In the genomic region with DNA sequence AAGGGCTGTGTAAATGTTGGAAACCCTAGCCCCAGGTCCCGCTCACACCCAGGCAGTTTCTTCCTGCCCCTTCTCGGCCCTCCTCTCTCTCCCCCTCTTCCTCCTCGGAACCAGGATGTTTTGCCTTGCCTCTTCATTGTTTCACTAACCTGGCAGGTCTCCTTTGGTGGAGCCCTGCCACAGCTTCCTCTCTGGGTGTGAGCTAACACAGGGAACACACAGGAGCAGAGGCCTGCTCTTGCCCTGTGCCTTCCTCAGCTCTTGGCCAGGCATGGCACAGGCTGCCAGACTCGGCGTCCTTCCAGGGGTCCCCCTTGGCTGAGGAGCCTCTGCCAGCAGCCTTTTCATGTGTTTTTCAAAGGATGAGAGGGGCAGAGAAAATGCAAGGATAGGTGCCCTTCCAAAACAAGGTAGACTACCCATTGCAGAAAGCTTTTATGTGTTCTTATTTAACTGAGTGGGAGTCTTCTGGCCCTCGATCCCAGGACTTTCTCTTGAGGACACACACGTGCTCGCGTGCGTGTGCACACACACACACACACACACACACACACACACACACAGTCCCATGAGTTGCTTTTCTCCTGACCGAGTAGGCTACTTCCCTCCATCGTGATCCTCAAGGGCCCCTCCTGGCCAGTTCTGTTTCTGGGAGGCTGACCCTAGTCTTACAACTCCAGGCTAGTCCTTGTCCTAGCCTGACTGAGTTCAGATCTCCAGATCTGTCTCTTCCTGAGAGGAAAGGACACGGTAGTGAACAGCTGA, we compare ENCODE assay signal across 7 mouse cellular contexts. TPM values are rescaled to one million over a fixed set of nuclear protein-coding genes. Genes with fewer than 3 reads are reported as not detected.
DNase-seq lines count a peak whose midpoint lies in the region; ATAC-seq and TF ChIP-seq lines count a peak whose summit lies in the region.

No protein-coding gene starts in this region.

- 73% methylated on average over 13 of the region's 13 CpGs for WGBS in forebrain, embryonic 12.5 days
- WGBS in hindbrain, embryonic 12.5 days, result 71% methylated on average over 13 of the region's 13 CpGs
- WGBS in lung, embryonic 14.5 days, result 61% methylated on average over 13 of the region's 13 CpGs
- 63% methylated on average over 13 of the region's 13 CpGs for WGBS in stomach, embryonic 16.5 days

- ATAC-seq in forebrain, embryonic 12.5 days (ENCODE audit: low FRiP score), result no peak
- ATAC-seq in hindbrain, embryonic 12.5 days (ENCODE audit: low FRiP score), result no peak
- ATAC-seq in lung, embryonic 14.5 days (ENCODE audit: insufficient read depth), result peak; percentile 30; the same call in 1 of the 2 replicates
- ATAC-seq in stomach, embryonic 16.5 days (ENCODE audit: insufficient read depth, low FRiP score), result 0 out of 2 replicates have a peak, but pooled peaks have one; percentile 50

- no peak for DNase-seq in testis, postnatal 10 days (ENCODE audit: low spot score)
- peak; percentile 35 for DNase-seq in lung, embryonic 14.5 days
- no peak for DNase-seq in MN1 (ENCODE audit: low spot score)

- H3K9ac ChIP-seq in forebrain, embryonic 12.5 days, result peak overlapping the region; percentile 21; the same call in 1 of the 2 replicates
- H3K9ac ChIP-seq in hindbrain, embryonic 12.5 days, result peak overlapping the region; percentile 45; the same call in 1 of the 2 replicates
- no peak overlapping the region for H3K9ac ChIP-seq in lung, embryonic 14.5 days
- peak overlapping the region; percentile 40; the same call in 1 of the 2 replicates for H3K9ac ChIP-seq in stomach, embryonic 16.5 days (ENCODE audit: low read length)

- H3K4me1 ChIP-seq in testis, adult 2 months (ENCODE audit: control insufficient read depth, insufficient read depth, low read length), result peaks cover 3% of the 10 kb centered on the region; the same call in 1 of the 2 replicates
- peaks cover 80% of the 10 kb centered on the region for H3K4me1 ChIP-seq in forebrain, embryonic 12.5 days
- peaks cover 41% of the 10 kb centered on the region for H3K4me1 ChIP-seq in hindbrain, embryonic 12.5 days
- H3K4me1 ChIP-seq in lung, embryonic 14.5 days (ENCODE audit: insufficient read depth), result peaks cover 10% of the 10 kb centered on the region
- peaks cover 30% of the 10 kb centered on the region for H3K4me1 ChIP-seq in stomach, embryonic 16.5 days (ENCODE audit: control insufficient read depth, insufficient read depth, low read length)

- H3K27me3 ChIP-seq in testis, adult 2 months (ENCODE audit: control insufficient read depth, insufficient read depth, low read length), result no peaks in the 10 kb centered on the region
- no peaks in the 10 kb centered on the region for H3K27me3 ChIP-seq in forebrain, embryonic 12.5 days
- H3K27me3 ChIP-seq in hindbrain, embryonic 12.5 days, result no peaks in the 10 kb centered on the region
- H3K27me3 ChIP-seq in lung, embryonic 14.5 days (ENCODE audit: insufficient read depth, low read length), result no peaks in the 10 kb centered on the region
- no peaks in the 10 kb centered on the region for H3K27me3 ChIP-seq in stomach, embryonic 16.5 days (ENCODE audit: control insufficient read depth, insufficient read depth, low read length)

- no peak for TF ChIP-seq POLR2A in testis, adult 2 months (IDR thresholded peaks at IDR 0.05; ENCODE audit: control insufficient read depth, low read depth, low read length)

- no peaks in the 10 kb centered on the region for H3K36me3 ChIP-seq in testis, adult 2 months (ENCODE audit: control insufficient read depth, insufficient read depth, low read length)
- H3K36me3 ChIP-seq in forebrain, embryonic 12.5 days (replicated peaks), result peaks cover 9% of the 10 kb centered on the region; the same call in 1 of the 2 replicates
- H3K36me3 ChIP-seq in hindbrain, embryonic 12.5 days, result no peaks in the 10 kb centered on the region
- no peaks in the 10 kb centered on the region for H3K36me3 ChIP-seq in lung, embryonic 14.5 days (ENCODE audit: insufficient read depth)
- H3K36me3 ChIP-seq in stomach, embryonic 16.5 days (ENCODE audit: control insufficient read depth, insufficient read depth, low read length), result no peaks in the 10 kb centered on the region

- peak overlapping the region; percentile 11 for H3K27ac ChIP-seq in testis, adult 2 months (ENCODE audit: control insufficient read depth, insufficient read depth, low read depth, low read length)
- peak overlapping the region; percentile 65 for H3K27ac ChIP-seq in forebrain, embryonic 12.5 days
- peak overlapping the region; percentile 62; the same call in 1 of the 2 replicates for H3K27ac ChIP-seq in hindbrain, embryonic 12.5 days
- H3K27ac ChIP-seq in lung, embryonic 14.5 days (ENCODE audit: low read depth), result peak overlapping the region; percentile 31; the same call in 1 of the 2 replicates
- peak overlapping the region; percentile 56 for H3K27ac ChIP-seq in stomach, embryonic 16.5 days (ENCODE audit: low read length)

- no peak overlapping the region for H3K4me2 ChIP-seq in forebrain, embryonic 12.5 days
- no peak overlapping the region for H3K4me2 ChIP-seq in hindbrain, embryonic 12.5 days (replicated peaks)
- no peak overlapping the region for H3K4me2 ChIP-seq in lung, embryonic 14.5 days
- H3K4me2 ChIP-seq in stomach, embryonic 16.5 days (ENCODE audit: low read depth, low read length), result no peak overlapping the region

- H3K9me3 ChIP-seq in forebrain, embryonic 12.5 days, result no peaks in the 10 kb centered on the region
- H3K9me3 ChIP-seq in hindbrain, embryonic 12.5 days (replicated peaks), result no peaks in the 10 kb centered on the region
- H3K9me3 ChIP-seq in lung, embryonic 14.5 days (ENCODE audit: low read depth, low read length), result no peaks in the 10 kb centered on the region
- no peaks in the 10 kb centered on the region for H3K9me3 ChIP-seq in stomach, embryonic 16.5 days (replicated peaks; ENCODE audit: control insufficient read depth, low read length)

- H3K4me3 ChIP-seq in testis, adult 2 months (ENCODE audit: control insufficient read depth, low read depth, low read length), result no peak overlapping the region
- no peak overlapping the region for H3K4me3 ChIP-seq in forebrain, embryonic 12.5 days (replicated peaks)
- no peak overlapping the region for H3K4me3 ChIP-seq in hindbrain, embryonic 12.5 days
- no peak overlapping the region for H3K4me3 ChIP-seq in lung, embryonic 14.5 days (ENCODE audit: low read depth, low read length)
- H3K4me3 ChIP-seq in stomach, embryonic 16.5 days (replicated peaks; ENCODE audit: low read length), result no peak overlapping the region

- no peak for TF ChIP-seq CTCF in testis, adult 2 months (IDR thresholded peaks at IDR 0.05; ENCODE audit: control insufficient read depth, insufficient read depth, insufficient replicate concordance, low read depth, low read length)
- no peak for TF ChIP-seq CTCF in lung, embryonic 14.5 days (IDR thresholded peaks at IDR 0.05; ENCODE audit: low read depth)

RNA-seq across cellular contexts. Expression of gene Heg1, which starts 12.8 kb away (rescaled TPM):
- 11.9 and 12.9 TPM in 2 replicates for polyA plus RNA-seq in testis, adult 2 months (2012; rRNA removed)
- 36.5 and 37.7 TPM in 2 replicates for polyA plus RNA-seq in forebrain, embryonic 12.5 days (2016; fragmentation: Nextera tagmentation; extraction: Ambion mirVana)
- 21.3 and 22.9 TPM in 2 replicates for polyA plus RNA-seq in hindbrain, embryonic 12.5 days (2016; fragmentation: Nextera tagmentation; extraction: Ambion mirVana)
- polyA plus RNA-seq in lung, embryonic 14.5 days (2014; fragmentation: Nextera tagmentation; extraction: Ambion mirVana), result 24.4 and 25.4 TPM in 2 replicates
- 13.8 and 16.1 TPM in 2 replicates for polyA plus RNA-seq in stomach, embryonic 16.5 days (2015; fragmentation: Nextera tagmentation; extraction: Ambion mirVana)

Comparison
In these comparisons a context has a peak if more than half of its experiments do, and no peak if none do; other contexts are left out.
1. H3K27ac ChIP-seq: peak in every context shown above with its lines; median percentile 65 in forebrain, embryonic 12.5 days; 62 in hindbrain, embryonic 12.5 days; 56 in stomach, embryonic 16.5 days; 31 in lung, embryonic 14.5 days; 11 in testis, adult 2 months.
2. ATAC-seq: peak in lung, embryonic 14.5 days (single experiment) and stomach, embryonic 16.5 days (single experiment); none in forebrain, embryonic 12.5 days (single experiment) and hindbrain, embryonic 12.5 days (single experiment).